Mouse (Mus musculus) embryonic facial prominence, embryonic 11.5 days (tissue): Measurements from ENCODE around the gene Eef1b2. TPM values are rescaled to one million over a fixed set of nuclear protein-coding genes. Genes with fewer than 3 reads are reported as not detected.
"Not testable (repeated sequence)": the region's sequence is repeated elsewhere in the genome, so short reads cannot be mapped to it uniquely, and the experiment has no call there.

Experiments used
- ATAC-seq: fragments of 200-750 bp; cut with Nextera tagmentation; replicated peaks from 2 replicates; pipeline ENCODE4 v1.8.0; 2017; ENCODE audit warnings: low read depth; ENCODE audit not compliant: insufficient number of reproducible peaks, low FRiP score, low TSS enrichment
- DNase-seq: peaks from one replicate; pipeline ENCODE4 v3.0.0-alpha.2; 2015; ENCODE audit warnings: low spot score
- H3K27ac ChIP-seq: fragments of 300-500 bp; sonication (generic); replicated peaks from 2 replicates; pipeline ENCODE4 v1.5.1; 2014; ENCODE audit warnings: mild to moderate bottlenecking, low read depth, low read length, control low read depth
- H3K27me3 ChIP-seq: fragments of 300-500 bp; sonication (generic); 2 replicates; pipeline ENCODE4 v1.6.1; 2014; ENCODE audit warnings: mild to moderate bottlenecking, low read length, moderate library complexity, mixed read lengths; ENCODE audit not compliant: control insufficient read depth, insufficient read depth
- H3K36me3 ChIP-seq: fragments of 300-500 bp; sonication (generic); replicated peaks from 2 replicates; pipeline ENCODE4 v1.6.1; 2014; ENCODE audit warnings: low read depth, mild to moderate bottlenecking, low read length, moderate library complexity, mixed read lengths; ENCODE audit not compliant: control insufficient read depth, insufficient read depth
- H3K4me1 ChIP-seq: fragments of 300-500 bp; sonication (generic); 2 replicates; pipeline ENCODE4 v1.6.1; 2014; ENCODE audit warnings: low read length, mixed read lengths; ENCODE audit not compliant: control insufficient read depth, insufficient read depth
- H3K4me2 ChIP-seq: fragments of 300-500 bp; sonication (generic); 2 replicates; pipeline ENCODE4 v1.6.1; 2014; ENCODE audit warnings: low read depth, mild to moderate bottlenecking, control low read depth, low read length, moderate library complexity
- H3K4me3 ChIP-seq: fragments of 300-500 bp; sonication (generic); 2 replicates; pipeline ENCODE4 v1.5.1; 2014; ENCODE audit warnings: low read depth, low read length, control low read depth
- H3K9ac ChIP-seq: fragments of 300-500 bp; sonication (generic); replicated peaks from 2 replicates; pipeline ENCODE4 v1.6.1; 2014; ENCODE audit warnings: mild to moderate bottlenecking, control low read depth, low read length
- H3K9me3 ChIP-seq: fragments of 300-500 bp; sonication (generic); replicated peaks from 2 replicates; pipeline ENCODE4 v1.6.1; 2016; ENCODE audit warnings: mild to moderate bottlenecking, low read length, inconsistent platforms, mixed read lengths; ENCODE audit not compliant: control insufficient read depth
- WGBS: fragments of 180-500 bp; shearing (Covaris S2); extraction: QIAGEN DNeasy Blood & Tissue Kit; methylation state at CpG from one replicate; pipeline ENCODE4 v1.1.7; 2014; 5-methylcytosine and 5-hydroxymethylcytosine counted together
- polyA plus RNA-seq: library from polyadenylated mRNA; unstranded; fragments of >200 nt; fragmentation: Nextera tagmentation; extraction: Ambion mirVana; gene quantifications from 2 replicates; pipeline ENCODE4 v1.2.1, GENCODE M21; 2014

Eef1b2 gene
- polyA plus RNA-seq, 1 experiment from 2014 or later: 611 TPM

- no peak overlapping the region for H3K9ac ChIP-seq
- H3K4me3 ChIP-seq: no peak overlapping the region
- no peaks in the 10 kb centered on the region for H3K36me3 ChIP-seq
- no peak overlapping the region for H3K4me2 ChIP-seq
- no peaks in the 10 kb centered on the region for H3K27me3 ChIP-seq
- no peaks in the 10 kb centered on the region for H3K9me3 ChIP-seq
- WGBS: 11% methylated on average over 3 of the region's 3 CpGs
- DNase-seq (peak; percentile 99), ATAC-seq (peak; percentile 75)
- no peaks in the 10 kb centered on the region; the same call in 1 of the 2 replicates for H3K4me1 ChIP-seq
- no peak overlapping the region for H3K27ac ChIP-seq
Observed at GRCm38 (mm10) chr1:63181019-63181418, 4.4 kb downstream of the Eef1b2 start.

- ATAC-seq: peak; percentile 26
Observed at GRCm38 (mm10) chr1:63181480-63181879, 4.9 kb downstream of the Eef1b2 start.

GRCm38 (mm10) chr1:63182212-63182611 lies 5.6 kb downstream of the Eef1b2 start:
- Histone ChIP-seq H3K9ac (no peak overlapping the region), H3K9me3 (no peaks in the 10 kb centered on the region), H3K4me1 (no peaks in the 10 kb centered on the region; the same call in 1 of the 2 replicates), H3K36me3 (no peaks in the 10 kb centered on the region), H3K4me3 (no peak overlapping the region), H3K27ac (no peak overlapping the region), H3K27me3 (no peaks in the 10 kb centered on the region), H3K4me2 (no peak overlapping the region)
- DNase-seq: no peak
- ATAC-seq: no peak
- 89% methylated on average over 5 of the region's 5 CpGs for WGBS

More at GRCm38 (mm10) chr1:63181480-63181879, 4.9 kb downstream of the Eef1b2 start:
- H3K4me1 ChIP-seq: no peaks in the 10 kb centered on the region; the same call in 1 of the 2 replicates
- WGBS: 97% methylated on average over 1 of the region's 1 CpGs
- H3K36me3 ChIP-seq: no peaks in the 10 kb centered on the region
- H3K27ac ChIP-seq: no peak overlapping the region
- no peaks in the 10 kb centered on the region for H3K27me3 ChIP-seq
- no peak overlapping the region for H3K4me2 ChIP-seq
- no peak overlapping the region for H3K9ac ChIP-seq
- no peak overlapping the region for H3K4me3 ChIP-seq
- DNase-seq: no peak
- H3K9me3 ChIP-seq: no peaks in the 10 kb centered on the region

GRCm38 (mm10) chr1:63182636-63183270 lies 6.1 kb downstream of the Eef1b2 start:
- ATAC-seq: no peak
- Histone ChIP-seq H3K4me2 (no peak overlapping the region), H3K27ac (no peak overlapping the region), H3K36me3 (no peaks in the 10 kb centered on the region), H3K4me3 (no peak overlapping the region), H3K9me3 (no peaks in the 10 kb centered on the region), H3K4me1 (no peaks in the 10 kb centered on the region; the same call in 1 of the 2 replicates), H3K27me3 (no peaks in the 10 kb centered on the region), H3K9ac (no peak overlapping the region)
- peak; percentile 81 for DNase-seq
- WGBS: 65% methylated on average over 10 of the region's 10 CpGs

- H3K4me3 ChIP-seq, H3K9me3 ChIP-seq, H3K9ac ChIP-seq, H3K4me1 ChIP-seq, ATAC-seq, DNase-seq, H3K4me2 ChIP-seq, H3K27ac ChIP-seq, H3K36me3 ChIP-seq, H3K27me3 ChIP-seq: not testable (repeated sequence)
- WGBS: 94% methylated on average over 5 of the region's 6 CpGs
Observed at GRCm38 (mm10) chr1:63185430-63185829, 8.8 kb downstream of the Eef1b2 start.

- Histone ChIP-seq H3K4me2 (no peak overlapping the region), H3K4me3 (no peak overlapping the region), H3K9ac (no peak overlapping the region), H3K4me1 (no peaks in the 10 kb centered on the region), H3K27me3 (no peaks in the 10 kb centered on the region), H3K36me3 (no peaks in the 10 kb centered on the region), H3K27ac (no peak overlapping the region), H3K9me3 (no peaks in the 10 kb centered on the region)
- DNase-seq: no peak
- ATAC-seq: no peak
- WGBS: 93% methylated on average over 3 of the region's 3 CpGs
Observed at GRCm38 (mm10) chr1:63188536-63188935, 11.9 kb downstream of the Eef1b2 start.

GRCm38 (mm10) chr1:63190851-63191250 lies 14.2 kb downstream of the Eef1b2 start:
- Histone ChIP-seq H3K9ac (no peak overlapping the region), H3K9me3 (no peaks in the 10 kb centered on the region), H3K4me2 (no peak overlapping the region), H3K27me3 (no peaks in the 10 kb centered on the region), H3K27ac (no peak overlapping the region), H3K4me3 (no peak overlapping the region), H3K36me3 (no peaks in the 10 kb centered on the region), H3K4me1 (no peaks in the 10 kb centered on the region)
- DNase-seq (no peak), ATAC-seq (no peak)
- WGBS: 81% methylated on average over 8 of the region's 8 CpGs

GRCm38 (mm10) chr1:63192306-63193065 lies 15.9 kb downstream of the Eef1b2 start:
- Histone ChIP-seq H3K27ac (no peak overlapping the region), H3K9me3 (no peaks in the 10 kb centered on the region), H3K4me3 (no peak overlapping the region), H3K27me3 (no peaks in the 10 kb centered on the region), H3K9ac (no peak overlapping the region), H3K4me1 (no peaks in the 10 kb centered on the region), H3K4me2 (no peak overlapping the region), H3K36me3 (no peaks in the 10 kb centered on the region)
- no peak for DNase-seq
- no peak; the same call in 1 of the 2 replicates for ATAC-seq
- 82% methylated on average over 11 of the region's 11 CpGs for WGBS
